In genomic region chr6:127935105-127935504, GRCm38 (mm10) we compare ENCODE assay signal across 21 mouse cellular contexts. TPM values are rescaled to one million over a fixed set of nuclear protein-coding genes. Genes with fewer than 3 reads are reported as not detected.
"Had no signal": no experiment of that assay in that cellular context is flagged by ENCODE, and none has a peak within 500 bp of the region (broad histone marks: within the 10 kb centered on the region; RNA-seq: fewer than 3 reads in every experiment).

No protein-coding gene starts in this region.

- H3K4me2 ChIP-seq: lung, embryonic 14.5 days; midbrain, embryonic 12.5 days; neural tube, embryonic 13.5 days; neural tube, embryonic 15.5 days; stomach, embryonic 15.5 days had no signal

- H3K27ac ChIP-seq: liver, embryonic 14.5 days; midbrain, embryonic 10.5 days; midbrain, embryonic 12.5 days; neural tube, embryonic 13.5 days; neural tube, embryonic 15.5 days; stomach, embryonic 15.5 days had no signal

- H3K9me3 ChIP-seq: midbrain, embryonic 10.5 days; midbrain, embryonic 12.5 days; neural tube, embryonic 13.5 days; neural tube, embryonic 15.5 days; stomach, embryonic 15.5 days had no signal

- ATAC-seq: midbrain, embryonic 16.5 days had no signal

- H3K36me3 ChIP-seq: midbrain, embryonic 10.5 days; neural tube, embryonic 15.5 days; stomach, embryonic 15.5 days had no signal

- H3K27me3 ChIP-seq: midbrain, embryonic 12.5 days; neural tube, embryonic 13.5 days; neural tube, embryonic 15.5 days; stomach, embryonic 15.5 days had no signal

- H3K4me3 ChIP-seq: midbrain, embryonic 10.5 days; midbrain, embryonic 12.5 days; myocyte; neural tube, embryonic 13.5 days; neural tube, embryonic 15.5 days; stomach, embryonic 15.5 days had no signal

- H3K4me1 ChIP-seq: midbrain, embryonic 12.5 days had no signal

- H3K9ac ChIP-seq: liver, embryonic 14.5 days; lung, embryonic 14.5 days; midbrain, embryonic 12.5 days; neural tube, embryonic 13.5 days; neural tube, embryonic 15.5 days; stomach, embryonic 15.5 days had no signal

- DNase-seq: lung, adult 18-20 months; lung, embryonic 14.5 days; lung, postnatal 10 days; lung, postnatal 4 days; midbrain, embryonic 14.5 days; retina, postnatal 1 day; right cerebral cortex, adult 18-20 months; right cerebral cortex, postnatal 14 days; thymus, adult 18-20 months; thymus, postnatal 14 days; thymus, postnatal 36 days had no signal

RNA-seq across cellular contexts. Expression of gene Tspan11, which starts 47.7 kb away (rescaled TPM):
- total RNA-seq: megakaryocyte, adult 5-6 weeks; megakaryocyte-erythroid progenitor cell, adult 5-6 weeks had no signal
